Mouse (Mus musculus): ENCODE data around the gene Cutc.

The Cutc gene

DNA sequence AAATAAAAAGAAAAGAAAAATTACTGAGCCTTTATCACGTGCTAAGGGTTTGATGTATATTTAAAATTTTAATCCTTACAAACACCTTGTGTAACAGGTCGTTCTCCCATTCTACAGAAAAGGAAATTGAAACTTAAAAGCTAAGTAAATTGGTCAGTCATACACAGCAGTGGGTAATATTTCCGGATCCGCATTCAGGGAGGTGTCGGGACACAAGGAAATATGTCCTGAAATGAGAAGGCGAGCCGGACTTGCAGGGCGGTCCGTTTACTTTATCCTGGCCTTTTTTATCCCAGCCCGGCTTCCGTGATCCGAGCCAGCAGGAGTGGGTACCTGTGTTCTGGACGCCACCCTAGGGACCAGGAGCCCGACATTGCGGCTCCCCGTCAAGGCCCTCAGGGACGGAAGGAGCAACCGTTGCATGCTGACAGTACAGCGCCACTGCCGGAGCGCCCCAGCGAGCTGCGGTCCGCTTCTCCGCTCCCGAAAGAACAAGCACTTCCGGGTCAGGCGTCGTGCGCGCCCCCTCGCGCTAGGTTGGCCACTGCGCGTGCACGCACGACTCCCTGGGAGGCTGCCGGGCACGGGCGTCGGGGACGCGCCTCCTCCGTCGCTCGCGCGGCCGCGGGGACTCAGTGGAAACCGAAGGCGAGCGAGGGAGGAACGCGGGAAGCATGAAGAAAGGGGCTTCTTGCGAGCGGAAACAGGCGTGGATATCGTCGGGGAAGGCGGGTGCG, at the start of gene Cutc, which contains the start of gene Cox15:
TSS of gene Cutc (plus strand) at position 508 of the 737 bp plus-strand sequence.
TSS of gene Cox15 (minus strand) at position 512 of the 737 bp plus-strand sequence.
- DNase-seq (ENCODE audit: inconsistent age in 2 of 2, low spot score in 1 of 2), result peak; percentile 98 to 99

DNA sequence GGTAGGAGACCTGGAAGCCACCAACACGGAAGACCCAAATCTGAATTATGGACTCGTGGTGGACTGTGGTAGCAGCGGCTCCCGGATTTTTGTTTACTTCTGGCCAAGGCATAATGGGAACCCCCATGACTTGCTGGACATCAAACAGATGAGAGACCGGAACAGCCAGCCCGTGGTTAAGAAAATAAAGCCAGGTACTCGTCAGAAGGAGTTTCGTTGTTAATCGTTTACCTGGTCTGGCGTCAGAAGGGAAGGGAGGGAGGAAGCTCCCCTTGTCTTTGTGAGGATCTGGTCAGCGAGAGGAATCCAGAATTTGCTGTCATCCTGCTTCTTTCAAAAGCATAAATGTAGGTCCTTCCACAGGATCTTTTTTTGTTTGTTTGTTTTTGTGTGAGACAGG, 48.6 kb upstream of the Cutc start:
- no peak for DNase-seq (ENCODE audit: inconsistent age in 2 of 2, low spot score in 1 of 2)

DNA sequence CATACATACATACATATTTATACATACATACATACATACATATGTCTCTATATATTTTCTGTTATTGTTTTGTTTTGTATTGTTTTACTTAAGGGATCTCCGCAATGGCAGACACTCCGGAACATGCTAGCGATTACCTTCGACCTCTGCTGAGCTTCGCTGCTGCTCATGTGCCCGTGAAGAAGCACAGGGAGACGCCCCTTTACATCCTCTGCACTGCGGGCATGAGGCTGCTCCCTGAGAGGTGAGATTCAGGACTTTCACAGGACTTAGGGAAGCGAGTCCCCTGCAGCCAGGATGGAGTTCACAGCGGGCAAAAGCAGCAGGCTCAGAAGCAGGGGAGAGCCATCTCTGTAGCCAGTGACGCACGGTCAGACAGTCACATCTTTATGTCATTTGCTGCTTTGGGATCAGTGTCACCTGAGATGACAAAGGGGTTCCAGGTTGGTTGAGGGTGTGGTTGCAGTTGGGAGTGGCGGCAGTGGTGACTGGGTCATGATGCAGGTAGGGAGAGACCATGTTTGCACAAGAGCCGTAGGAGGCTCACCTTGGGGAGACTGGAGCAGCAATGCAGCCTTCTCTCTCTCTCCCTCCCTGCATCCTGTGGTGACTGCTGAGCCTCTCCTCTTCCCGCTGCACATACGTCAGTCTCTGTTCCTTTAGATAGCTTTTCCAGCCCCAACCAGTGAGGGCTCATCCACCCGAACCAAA, 47.9 kb upstream of the Cutc start:
- no peak for DNase-seq (ENCODE audit: inconsistent age in 2 of 2, low spot score in 1 of 2)

DNA sequence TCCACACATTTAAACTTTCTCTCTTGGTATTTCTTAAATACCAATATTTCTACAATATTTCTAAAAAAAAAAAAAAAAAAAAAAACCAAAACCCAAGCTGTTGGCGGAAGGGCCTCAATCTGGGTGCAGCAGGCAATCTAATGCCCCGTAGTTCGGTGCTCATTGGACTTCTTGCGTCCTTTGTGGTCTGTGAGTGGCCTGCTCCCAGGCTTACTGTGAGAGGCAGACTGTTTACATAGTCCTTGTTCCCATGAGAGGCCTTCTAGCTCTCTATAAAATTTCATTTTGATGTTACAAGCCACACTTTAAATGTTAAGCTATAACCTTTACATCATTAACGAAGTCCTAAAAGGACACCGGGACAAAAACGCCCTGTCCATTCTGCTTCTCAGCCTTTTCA, 44.6 kb upstream of the Cutc start:
- DNase-seq (ENCODE audit: inconsistent age in 2 of 2, low spot score in 1 of 2), result no peak

DNA sequence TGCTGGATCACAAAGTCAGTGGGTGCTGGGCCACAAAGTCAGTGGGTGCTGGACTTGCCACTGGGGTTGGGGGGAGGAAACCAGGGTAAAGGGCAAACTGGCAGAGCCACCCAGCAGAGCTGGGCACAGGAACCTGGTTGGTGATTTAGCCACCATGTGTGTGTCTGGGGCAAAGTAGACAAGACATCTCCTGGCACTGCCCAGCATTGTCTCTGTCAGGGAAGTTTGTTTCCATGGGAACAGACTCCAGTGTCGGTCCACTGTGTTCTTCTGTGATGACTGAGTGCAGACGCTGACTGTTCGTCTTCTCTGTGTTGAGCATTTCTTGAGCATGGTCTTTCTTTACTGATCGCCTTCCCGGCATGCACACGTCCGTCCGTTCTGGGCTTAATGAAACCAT, 43.5 kb upstream of the Cutc start:
- no peak for DNase-seq (ENCODE audit: inconsistent age in 2 of 2, low spot score in 1 of 2)

DNA sequence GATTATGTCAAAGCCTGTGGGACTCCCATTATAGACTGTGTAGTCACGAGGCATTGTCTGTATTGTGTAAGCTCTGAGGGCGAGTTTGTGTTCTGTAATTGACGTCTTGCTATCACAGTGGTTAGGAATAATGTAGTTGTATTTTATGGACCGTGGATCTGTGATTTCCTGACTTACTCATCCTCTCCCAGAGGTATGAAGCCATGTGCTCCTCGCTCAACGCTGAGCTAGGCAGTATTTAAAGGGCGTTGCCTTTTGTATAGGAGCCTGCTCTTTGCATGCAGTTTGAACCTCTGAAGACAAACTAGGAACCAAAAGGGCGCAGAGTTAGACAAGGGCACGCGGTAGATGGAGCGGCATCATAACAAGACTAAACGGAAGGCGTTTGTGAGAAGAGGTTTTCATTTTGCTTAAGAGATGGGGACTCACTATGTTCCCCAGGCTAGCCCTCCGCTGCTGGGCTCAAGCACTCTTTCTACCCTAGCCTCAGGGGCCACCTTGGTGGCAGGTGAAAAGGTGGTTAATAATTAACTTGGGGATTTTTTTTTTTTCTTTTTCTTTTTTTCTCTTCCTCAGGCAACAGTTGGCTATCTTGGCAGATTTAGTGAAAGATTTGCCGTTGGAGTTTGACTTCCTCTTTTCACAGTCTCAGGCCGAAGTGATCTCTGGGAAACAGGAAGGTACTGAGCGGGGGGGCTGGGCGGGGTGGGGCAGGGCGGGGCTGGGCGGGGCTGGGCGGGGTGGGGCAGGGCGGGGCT, 41.5 kb upstream of the Cutc start:
- DNase-seq (ENCODE audit: inconsistent age in 2 of 2, low spot score in 1 of 2), result no peak

DNA sequence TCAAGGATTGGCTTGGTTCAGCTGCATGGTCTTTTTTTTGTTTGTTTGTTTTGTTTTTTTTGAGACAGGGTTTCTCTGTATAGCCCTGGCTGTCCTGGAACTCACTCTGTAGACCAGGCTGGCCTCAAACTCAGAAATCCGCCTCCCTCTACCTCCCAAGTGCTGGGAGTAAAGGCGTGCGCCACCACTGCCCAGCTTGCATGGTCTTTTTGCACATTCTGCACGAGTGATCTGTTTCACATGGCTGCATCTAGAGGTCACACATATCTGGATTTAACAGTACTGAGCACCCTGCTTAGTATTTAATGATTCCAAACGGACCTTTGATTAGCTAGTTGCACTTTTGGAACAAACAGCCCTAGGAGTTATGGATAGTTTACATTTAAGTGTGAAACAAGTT, 40.8 kb upstream of the Cutc start:
- DNase-seq (ENCODE audit: inconsistent age in 2 of 2, low spot score in 1 of 2), result no peak

DNA sequence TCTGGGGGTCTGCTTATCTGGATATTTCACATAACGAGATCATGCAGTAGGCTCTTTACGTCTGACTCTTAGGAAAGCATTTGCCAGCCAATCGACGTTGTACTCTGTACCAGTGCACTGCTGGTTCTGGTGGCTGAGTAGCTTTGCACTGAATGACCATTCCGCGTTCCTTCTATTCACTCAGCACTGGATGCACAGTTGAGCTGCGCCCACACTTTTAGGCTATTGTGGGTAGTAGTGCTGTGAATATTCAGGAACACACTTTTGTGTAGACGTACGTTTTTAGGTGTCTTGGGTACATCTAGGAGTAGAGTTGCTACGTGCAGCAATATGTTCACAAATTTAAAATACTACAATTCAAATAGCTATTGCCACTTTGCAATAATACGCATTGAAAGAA, 32.7 kb upstream of the Cutc start:
- no peak for DNase-seq (ENCODE audit: inconsistent age in 2 of 2, low spot score in 1 of 2)

DNA sequence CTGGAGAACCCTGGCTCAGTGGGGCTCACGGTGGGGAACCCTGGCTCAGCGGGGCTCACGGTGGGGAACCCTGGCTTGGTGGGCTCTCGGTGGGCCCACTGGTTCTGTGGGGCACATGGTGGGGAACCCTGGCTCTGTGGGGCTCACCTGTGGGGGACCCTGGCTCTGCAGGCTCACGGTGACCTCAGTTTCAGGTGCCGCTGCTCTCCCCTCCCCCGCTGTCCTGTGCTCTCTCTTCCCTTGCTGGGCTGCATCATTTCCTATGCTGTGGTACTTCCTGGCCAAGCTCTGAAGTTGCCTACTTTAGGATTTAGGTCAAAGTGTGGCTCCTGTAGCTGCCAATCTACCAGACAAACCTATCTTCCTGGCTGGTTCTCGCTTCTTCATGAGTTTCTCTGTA, 29.9 kb upstream of the Cutc start:
- peak in 1 of 2 experiments; percentile 41 for DNase-seq (ENCODE audit: inconsistent age in 2 of 2, low spot score in 1 of 2)

DNA sequence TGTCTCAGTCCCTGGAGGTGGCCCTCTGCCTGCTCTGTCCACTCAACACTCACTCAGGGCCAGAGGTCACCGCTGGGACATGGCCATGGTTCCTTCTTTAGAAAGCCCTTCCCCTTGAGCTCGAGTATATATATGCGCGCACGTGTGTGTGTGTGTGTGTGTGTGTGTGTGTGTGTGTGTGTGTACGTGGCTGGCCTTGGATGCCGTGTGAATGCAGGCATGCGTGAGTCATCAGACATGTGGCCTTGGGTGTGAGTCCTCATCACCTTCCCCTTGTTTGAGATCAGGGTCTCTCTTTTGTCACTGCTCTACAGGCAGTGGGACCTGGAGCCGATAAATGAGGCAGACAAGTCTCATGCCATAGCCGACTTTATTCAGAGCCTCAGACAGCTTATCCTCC, 29.3 kb upstream of the Cutc start:
- peak; percentile 54 to 78 for DNase-seq (ENCODE audit: inconsistent age in 2 of 2, low spot score in 1 of 2)

DNA sequence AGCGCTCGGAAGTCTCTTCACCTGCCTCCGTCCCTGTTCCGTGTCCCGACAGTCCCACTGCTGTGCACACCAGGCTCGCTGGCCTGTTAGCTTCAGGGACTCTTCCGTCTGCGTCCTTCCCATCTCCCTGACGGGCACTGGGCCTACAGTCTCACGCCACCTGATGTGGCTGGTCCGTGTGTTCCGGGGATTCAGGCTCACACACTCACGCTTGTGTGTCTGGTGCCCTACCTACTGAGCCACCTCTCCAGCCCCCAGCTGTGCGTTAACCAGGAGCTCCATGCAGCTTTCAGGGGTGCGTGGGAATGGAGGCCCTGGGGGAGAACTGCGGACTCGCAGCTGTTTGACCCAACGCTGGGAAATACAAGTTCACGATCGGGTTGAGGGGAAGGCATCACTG, 28.6 kb upstream of the Cutc start:
- DNase-seq (ENCODE audit: inconsistent age in 2 of 2, low spot score in 1 of 2), result no peak

DNA sequence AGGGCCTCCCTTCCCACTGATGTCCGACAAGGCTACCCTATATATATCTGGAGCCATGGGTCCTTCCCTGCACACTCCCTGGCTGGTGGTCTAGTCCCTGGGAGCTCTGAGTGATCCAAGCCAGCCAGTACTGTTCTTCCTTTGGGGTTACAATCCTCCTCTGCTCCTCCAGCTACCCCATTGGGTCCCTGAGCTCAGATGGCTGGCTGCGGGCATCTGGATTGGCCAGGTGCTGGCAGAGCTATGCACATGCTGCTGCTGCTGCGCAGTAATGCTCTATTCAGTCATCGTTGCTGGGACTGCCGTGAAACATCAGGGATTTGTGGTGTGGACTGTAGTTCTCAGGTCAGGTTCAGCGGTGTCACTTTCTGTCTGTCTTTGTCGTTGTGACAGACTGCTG, 28.0 kb upstream of the Cutc start:
- peak in 1 of 2 experiments; percentile 31 for DNase-seq (ENCODE audit: inconsistent age in 2 of 2, low spot score in 1 of 2)

DNA sequence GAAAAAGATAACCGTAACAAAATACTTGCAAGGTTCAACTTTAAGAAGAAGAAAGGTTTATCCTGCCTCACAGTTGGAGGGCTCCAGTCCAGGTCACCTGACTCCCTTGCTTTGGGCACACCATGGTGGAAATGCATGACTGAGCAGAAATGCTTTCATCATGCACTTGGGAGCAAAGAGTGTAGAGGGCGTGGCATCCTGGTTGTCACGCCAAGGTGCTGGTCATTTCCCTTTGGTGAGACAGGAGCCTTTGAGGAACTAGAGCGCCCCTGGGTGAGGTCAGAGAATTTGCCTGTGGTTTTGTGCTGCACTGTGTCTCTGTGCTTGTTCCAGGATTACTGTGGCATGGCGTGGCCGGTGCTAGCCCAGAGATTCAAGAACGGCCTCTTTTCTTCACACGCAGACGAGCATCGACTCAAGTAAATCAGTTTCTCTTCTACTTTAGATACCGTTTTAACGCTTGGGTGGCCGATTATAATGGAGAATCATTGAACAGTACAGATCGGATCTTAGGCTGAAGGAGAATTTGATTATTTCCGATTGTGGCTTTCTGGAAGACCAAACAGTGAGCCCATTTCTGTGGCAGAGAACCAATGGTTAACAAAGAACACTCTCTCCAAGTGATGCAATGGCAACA, 26.2 kb upstream of the Cutc start:
- no peak for DNase-seq (ENCODE audit: inconsistent age in 2 of 2, low spot score in 1 of 2)

DNA sequence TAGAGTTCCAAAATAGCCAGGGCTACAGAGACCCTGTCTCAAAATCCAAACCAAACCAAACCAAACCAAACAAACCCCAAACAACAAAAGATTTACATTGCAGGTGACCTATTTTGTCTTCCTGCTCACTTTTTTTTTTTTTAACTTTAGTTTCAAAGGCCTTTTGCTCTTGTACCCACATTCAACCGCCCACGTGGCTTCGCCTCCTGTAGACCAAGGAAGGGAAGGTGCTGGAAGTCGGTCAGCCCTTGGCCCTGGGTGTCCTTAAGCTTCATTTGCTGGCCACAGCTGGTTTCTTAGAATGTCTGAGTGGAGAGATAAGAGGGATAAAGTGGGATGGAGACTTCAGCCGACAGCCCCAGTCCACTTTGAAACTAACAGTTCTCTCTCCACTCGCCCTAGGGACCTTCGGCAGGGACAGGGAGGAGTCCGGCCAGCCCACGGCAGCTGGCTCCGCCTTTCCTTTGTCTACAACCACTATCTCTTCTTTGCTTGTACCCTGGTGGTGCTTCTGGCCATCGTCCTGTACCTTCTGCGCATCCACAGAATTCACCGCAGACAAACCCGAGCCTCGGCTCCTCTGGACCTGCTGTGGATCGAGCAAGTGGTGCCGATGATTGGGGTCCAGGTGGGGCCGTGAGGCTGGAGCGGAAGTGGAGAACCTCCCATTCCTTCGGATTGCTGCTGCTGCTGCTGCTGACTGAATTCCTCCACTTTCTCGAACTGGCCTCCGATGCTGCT, 23.3 kb upstream of the Cutc start:
- DNase-seq (ENCODE audit: inconsistent age in 2 of 2, low spot score in 1 of 2), result peak in 1 of 2 experiments; percentile 58

DNA sequence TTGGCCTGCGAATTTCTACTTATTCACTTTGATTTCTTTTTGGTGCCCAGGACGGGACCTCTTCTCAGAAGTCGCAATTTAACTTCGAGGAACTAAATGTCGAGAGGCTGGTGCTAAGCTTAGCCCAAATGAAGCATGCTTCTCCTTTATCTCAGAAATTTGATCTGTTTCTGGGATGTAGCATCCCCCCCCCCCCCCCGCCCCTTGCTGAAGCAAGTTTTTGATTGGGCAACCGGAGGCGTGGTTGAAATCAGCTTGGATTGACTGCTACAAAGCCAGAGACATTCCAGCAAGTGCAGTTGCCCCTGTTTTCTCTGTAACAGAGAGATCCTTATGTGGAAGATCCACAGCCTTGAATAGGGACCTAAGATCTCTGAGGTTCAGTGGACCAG, 22.8 kb upstream of the Cutc start:
- no peak for DNase-seq (ENCODE audit: inconsistent age in 2 of 2, low spot score in 1 of 2)

DNA sequence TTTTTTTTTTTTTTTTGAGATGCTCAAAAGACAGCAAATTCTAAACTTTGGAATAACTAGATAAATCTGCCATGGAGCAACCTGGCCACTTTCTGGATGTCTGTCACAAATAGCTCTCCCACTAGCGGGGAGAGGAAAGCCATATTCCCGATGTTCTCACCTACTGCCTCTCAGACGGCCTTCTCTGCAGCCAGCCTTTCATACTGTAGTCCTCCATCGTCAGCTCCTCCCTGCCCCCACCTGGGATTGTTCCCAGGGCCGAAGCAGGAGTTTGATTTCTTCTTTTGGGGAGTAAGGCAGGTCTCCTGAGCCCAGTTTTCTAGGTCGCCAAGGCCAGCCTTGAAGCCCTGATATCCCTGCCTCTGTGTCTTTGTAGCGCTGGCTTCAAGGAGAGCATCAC, 21.6 kb upstream of the Cutc start:
- DNase-seq (ENCODE audit: inconsistent age in 2 of 2, low spot score in 1 of 2), result peak in 1 of 2 experiments; percentile 41

DNA sequence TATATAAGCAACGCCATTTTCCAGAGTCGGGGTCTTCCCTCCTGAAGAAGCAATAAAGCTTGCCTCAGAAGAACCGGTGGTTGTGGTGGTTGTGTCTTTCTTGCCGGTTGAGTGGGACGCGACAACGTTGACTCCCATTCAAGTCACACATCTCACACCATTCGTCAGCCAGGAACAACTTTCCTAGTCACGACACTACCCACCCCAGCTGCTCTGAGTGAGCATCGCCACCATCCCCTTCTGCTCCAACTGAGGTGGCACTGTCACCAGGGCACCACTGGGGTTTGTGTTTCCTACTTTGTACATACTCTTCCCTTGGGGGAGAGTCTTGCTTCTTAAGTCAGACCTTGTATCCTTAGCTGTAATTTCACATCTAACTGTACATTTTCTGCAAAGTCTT, 14.4 kb upstream of the Cutc start:
- DNase-seq (ENCODE audit: inconsistent age in 2 of 2, low spot score in 1 of 2), result no peak

DNA sequence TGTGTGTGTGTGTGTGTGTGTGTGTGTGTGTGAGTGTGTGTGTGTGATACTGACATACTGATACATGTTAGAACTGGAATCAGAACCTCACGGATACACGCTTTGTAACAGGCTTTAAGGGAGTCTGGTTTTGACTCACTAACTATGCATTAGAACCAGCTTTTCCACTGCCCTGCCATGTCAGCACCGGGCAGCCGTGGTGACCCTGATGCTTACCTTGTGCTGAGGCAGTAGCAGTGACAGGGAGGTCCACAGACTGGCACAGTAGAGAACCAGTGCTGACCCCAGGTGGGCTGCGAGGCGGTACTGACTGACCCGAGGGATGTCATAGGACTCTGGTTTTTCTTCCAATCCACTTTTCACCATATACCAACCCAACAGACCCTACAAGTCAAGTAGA, 9.4 kb upstream of the Cutc start:
- DNase-seq (ENCODE audit: inconsistent age in 2 of 2, low spot score in 1 of 2), result no peak

DNA sequence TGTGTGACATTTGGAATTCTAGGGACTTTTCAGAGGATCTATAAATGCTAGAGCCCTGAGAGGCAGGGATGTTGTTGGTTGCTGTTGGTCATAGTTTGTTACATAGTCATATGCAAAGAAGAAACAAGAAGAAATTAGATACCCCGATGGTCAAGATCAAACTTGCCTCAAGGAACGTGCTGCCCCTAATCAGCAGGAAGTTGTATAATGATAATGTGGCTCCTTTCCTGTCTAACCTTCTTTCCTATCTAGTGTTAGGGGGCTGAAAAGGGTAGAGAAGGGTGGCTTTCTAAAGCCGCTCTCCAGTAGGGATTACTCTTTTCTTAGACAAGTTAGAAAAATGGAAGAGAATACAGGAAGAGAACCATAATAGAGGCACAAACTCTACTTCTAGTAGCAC, 7.1 kb upstream of the Cutc start:
- no peak for DNase-seq (ENCODE audit: inconsistent age in 2 of 2, low spot score in 1 of 2)

DNA sequence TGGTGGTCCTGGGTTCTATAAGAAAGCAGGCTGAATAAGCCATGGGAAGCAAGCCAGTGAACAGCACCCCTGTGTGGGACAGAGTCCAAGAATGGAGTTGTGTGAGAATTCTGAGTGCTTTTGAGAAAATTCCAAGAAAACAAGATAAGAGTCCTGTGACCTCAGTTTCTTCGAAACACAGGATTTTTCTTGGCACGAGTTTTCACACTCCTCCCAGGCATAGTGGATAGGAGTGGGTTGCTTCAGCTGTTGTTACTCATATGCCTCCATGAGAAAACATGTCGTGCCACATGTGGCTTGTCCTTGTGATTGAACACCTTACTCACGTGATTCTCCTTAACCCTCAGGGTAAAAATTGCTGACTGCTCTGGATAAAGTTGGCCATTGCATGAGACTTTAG, 4.9 kb upstream of the Cutc start:
- peak in 1 of 2 experiments; percentile 36 for DNase-seq (ENCODE audit: inconsistent age in 2 of 2, low spot score in 1 of 2)

DNA sequence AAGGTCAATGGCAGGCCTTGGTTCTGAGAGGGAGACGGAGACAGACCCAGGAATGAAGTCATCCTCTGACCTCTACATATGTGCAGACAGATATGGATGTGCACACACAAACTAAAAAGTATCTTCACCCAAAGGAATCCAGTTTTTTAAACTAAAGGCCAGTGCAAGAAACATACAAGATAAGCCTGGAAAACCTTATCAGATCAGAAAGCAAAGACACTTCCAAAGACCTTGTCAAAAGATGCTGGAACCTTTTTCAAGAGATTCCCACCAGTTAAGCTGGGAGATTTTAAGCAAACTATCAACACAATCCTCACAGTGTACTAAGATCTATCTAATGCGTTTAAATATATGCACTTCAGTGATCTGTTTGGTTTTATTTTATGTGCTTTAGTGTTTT, 2.8 kb upstream of the Cutc start:
- no peak for DNase-seq (ENCODE audit: inconsistent age in 2 of 2, low spot score in 1 of 2)
